Mouse (Mus musculus): ENCODE measurements around the gene Olfr742. TPM values are rescaled to one million over a fixed set of nuclear protein-coding genes. Genes with fewer than 3 reads are reported as not detected.

Gene Olfr742
- polyA plus RNA-seq (2012), result not detected in 2 replicates

DNA sequence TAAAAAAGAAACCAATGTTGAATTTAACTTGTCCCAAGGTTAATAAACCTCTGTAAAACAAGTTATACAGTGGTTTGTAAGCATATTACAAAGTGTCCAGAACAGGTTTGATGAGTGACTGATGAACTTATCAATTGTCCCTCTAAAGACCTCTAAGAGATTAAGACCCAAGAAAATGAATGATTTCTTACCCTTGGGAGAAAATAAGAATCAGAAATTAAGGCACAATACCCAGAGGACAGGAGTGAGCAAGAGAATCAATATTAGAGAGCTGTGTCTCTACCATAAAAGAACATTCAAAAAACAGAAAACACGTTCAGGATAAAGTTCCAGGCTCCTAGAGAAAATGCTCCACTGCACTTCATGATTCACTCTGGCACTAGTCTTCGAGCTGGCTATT is at the start of gene Olfr742:
Gene Olfr742 (plus strand): TSS at position 301 of the 400 bp plus-strand sequence.

DNA sequence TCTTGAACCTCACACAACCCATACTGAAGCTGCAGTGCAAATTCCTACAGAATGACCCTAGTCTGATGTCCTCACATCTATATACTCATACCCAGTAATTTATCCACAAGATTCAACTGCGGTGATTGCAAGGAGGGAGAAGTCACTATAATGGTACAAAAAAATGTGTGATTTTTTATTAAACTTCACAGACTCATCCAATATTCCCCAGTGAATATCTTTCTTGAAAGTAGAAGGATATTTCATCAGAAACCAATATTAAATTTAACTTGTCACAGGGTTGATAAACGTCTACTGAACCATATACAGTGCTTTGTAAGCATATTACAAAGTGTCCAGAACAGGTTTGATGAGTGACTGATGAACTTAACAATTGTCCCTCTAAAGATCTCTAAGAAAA is 31.0 kb upstream of the Olfr742 start, which contains the start of gene Olfr741:
Gene Olfr741 (plus strand): TSS at position 301 of the 400 bp plus-strand sequence.

DNA sequence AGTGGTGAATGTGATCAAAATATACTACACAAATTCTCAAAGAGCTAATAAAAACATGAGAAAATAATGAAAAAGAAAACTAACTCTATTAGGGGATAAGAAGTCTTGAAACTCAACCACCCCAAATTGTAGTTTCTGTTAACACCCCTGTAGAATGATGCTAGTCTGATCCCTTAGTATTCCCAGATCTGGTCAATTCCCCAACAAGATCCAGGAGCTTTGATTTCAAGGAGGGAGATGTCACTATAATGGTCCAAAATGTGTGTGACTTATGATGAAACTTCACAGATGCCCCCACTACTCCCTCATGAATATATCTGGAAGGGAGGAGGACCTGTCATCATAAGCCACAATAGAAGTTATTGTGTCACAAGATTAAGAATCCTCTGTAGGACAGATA is 18.1 kb downstream of the Olfr742 start, which contains the start of gene Olfr743:
Gene Olfr743 (plus strand): TSS at position 301 of the 400 bp plus-strand sequence.

Other genes starting within 250 kb of the Olfr742 start
- gene Olfr732, start 219.4 kb upstream of the Olfr742 start, polyA plus RNA-seq (2012), result not detected in 2 replicates
- not detected in 2 replicates for gene Olfr733, start 202.1 kb upstream of the Olfr742 start, polyA plus RNA-seq (2012)
- gene Olfr734, start 176.8 kb upstream of the Olfr742 start, polyA plus RNA-seq (2012), result not detected in 2 replicates
- not detected in 2 replicates for gene Olfr735, start 154.7 kb upstream of the Olfr742 start, polyA plus RNA-seq (2012)
- not detected in 2 replicates for gene Tlr11, start 145.7 kb upstream of the Olfr742 start, polyA plus RNA-seq (2012)
- gene Olfr736, start 122.4 kb upstream of the Olfr742 start, polyA plus RNA-seq (2012), result not detected in 2 replicates
- not detected in 2 replicates for gene Olfr738, start 96.0 kb upstream of the Olfr742 start, polyA plus RNA-seq (2012)
- gene Olfr739, start 85.0 kb upstream of the Olfr742 start, polyA plus RNA-seq (2012), result 0.05 TPM in 1 of 2 replicates, not detected in the other
- gene Olfr740, start 58.1 kb upstream of the Olfr742 start, polyA plus RNA-seq (2012), result not detected in 2 replicates
- not detected in 2 replicates for gene Olfr741, start 30.9 kb upstream of the Olfr742 start, polyA plus RNA-seq (2012)
- gene Olfr743, start 18.2 kb downstream of the Olfr742 start, polyA plus RNA-seq (2012), result not detected in 2 replicates
- gene Olfr744, start 111.3 kb downstream of the Olfr742 start, polyA plus RNA-seq (2012), result not detected in 2 replicates
- not detected in 2 replicates for gene Olfr745, start 135.8 kb downstream of the Olfr742 start, polyA plus RNA-seq (2012)
- not detected in 2 replicates for gene Olfr746, start 143.5 kb downstream of the Olfr742 start, polyA plus RNA-seq (2012)
- gene Olfr747, start 189.6 kb downstream of the Olfr742 start, polyA plus RNA-seq (2012), result not detected in 2 replicates
- not detected in 2 replicates for gene Olfr748, start 203.8 kb downstream of the Olfr742 start, polyA plus RNA-seq (2012)
- gene Olfr749, start 241.5 kb downstream of the Olfr742 start, polyA plus RNA-seq (2012), result not detected in 2 replicates